Mouse (Mus musculus): ENCODE results near the gene Smg9. TPM values are rescaled to one million over a fixed set of nuclear protein-coding genes. Genes with fewer than 3 reads are reported as not detected.

Gene Smg9
- polyA plus RNA-seq, 1 experiment from 2014 or later: 30.2 TPM

DNA sequence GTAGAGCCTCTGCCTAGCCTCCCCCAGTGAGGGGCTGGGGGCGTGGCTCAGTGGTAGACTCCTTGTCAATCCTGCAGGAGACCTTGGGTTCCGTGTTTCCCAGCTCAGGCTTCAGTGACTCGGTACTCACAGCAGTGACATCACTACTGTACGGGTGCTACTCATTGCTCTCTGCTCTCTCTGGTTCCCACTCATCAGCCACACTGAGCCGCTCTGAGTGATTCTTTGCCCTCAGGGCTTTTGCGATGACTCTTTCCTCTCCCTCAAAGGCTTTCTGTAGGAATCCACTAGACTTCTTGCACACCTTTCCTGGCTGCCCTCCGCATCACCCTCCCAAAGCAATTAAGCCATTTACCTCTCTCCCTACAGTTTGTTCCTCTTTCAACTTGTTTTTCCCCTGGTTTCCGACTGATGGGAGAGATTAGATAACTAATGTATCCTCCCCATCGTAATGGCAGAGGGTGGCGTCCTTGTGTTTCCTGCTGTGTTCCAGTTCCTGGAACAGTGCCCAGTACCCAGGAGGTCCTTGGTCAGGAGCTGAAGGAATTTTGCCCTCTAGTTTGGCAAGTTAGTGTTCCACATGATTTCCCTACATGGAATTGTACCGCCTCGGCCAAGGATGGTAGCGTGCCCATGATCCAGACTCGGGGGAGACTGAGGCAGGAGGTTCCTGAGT lies 62.1 kb downstream of the Smg9 start:
- H3K4me1 ChIP-seq (replicated peaks; ENCODE audit: control insufficient read depth, insufficient read depth, low read length): peaks cover 10% of the 10 kb centered on the region
- ATAC-seq (replicated peaks; ENCODE audit: low FRiP score) (no peak), DNase-seq (ENCODE audit: low spot score) (no peak)
- no peak overlapping the region for H3K9ac ChIP-seq (ENCODE audit: low read depth, low read length)
- H3K36me3 ChIP-seq (ENCODE audit: control insufficient read depth, insufficient read depth, low read length): no peaks in the 10 kb centered on the region
- no peak overlapping the region for H3K27ac ChIP-seq (ENCODE audit: low read depth, low read length)
- H3K9me3 ChIP-seq (ENCODE audit: control insufficient read depth, low read length): no peaks in the 10 kb centered on the region
- H3K27me3 ChIP-seq (replicated peaks; ENCODE audit: control insufficient read depth, insufficient read depth, low read length): peaks cover 2% of the 10 kb centered on the region
- H3K4me3 ChIP-seq (ENCODE audit: low read depth, low read length): no peak overlapping the region
- 34% methylated on average over 14 of the region's 14 CpGs for WGBS
- H3K4me2 ChIP-seq: no peak overlapping the region

DNA sequence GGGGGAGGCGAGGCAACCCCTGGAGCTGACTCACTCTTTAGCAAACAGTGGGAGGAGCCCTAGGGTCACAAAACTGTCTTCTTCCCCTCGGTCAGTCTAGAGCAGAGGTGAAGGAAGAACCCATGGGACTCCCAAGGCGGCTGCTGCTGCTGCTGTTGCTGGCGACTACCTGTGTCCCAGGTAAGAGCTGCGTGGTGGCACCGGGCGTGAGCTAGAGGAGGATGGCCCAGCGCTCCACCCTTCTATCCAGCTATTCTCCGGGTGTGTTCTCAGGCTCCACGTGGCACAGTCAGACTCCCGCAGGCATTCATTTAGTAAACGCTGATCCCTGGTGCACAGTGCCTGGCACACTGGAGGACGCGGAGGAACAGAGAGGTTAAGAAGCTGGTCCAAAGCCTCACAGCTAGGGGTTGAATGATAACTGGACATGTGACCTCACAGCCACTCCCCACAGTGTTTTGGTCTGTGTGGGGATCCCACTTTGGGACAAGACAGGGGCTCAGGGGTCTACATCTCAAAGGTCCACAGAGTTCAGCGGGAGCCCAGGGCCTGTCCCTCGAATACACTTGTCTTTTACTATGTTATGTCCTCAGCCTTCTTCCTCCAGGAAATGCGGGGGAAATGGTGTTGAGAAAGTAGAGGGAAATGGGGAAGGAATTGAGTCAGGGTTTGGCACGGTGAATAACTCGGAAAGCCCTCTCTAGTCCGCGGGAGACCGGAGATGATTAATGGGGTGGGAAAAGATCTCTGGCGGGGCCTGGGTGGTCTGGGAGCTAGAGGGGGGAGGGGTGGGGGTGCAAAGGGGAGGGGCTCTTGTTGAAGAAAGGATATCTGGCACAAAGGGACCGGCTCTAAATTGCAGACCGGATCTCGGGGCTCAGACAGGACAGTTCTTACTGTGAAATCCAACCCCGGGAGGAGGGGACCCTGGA lies 63.2 kb downstream of the Smg9 start, which contains the start of gene Plaur:
Gene Plaur (plus strand): TSS at position 97 of the 932 bp plus-strand sequence.
- peak; percentile 56 for DNase-seq (ENCODE audit: low spot score)
- H3K27ac ChIP-seq (ENCODE audit: low read depth, low read length): peak within 1 kb of the TSS; percentile 41; the same call in 1 of the 2 replicates
- H3K4me2 ChIP-seq: peak within 1 kb of the TSS; percentile 68

DNA sequence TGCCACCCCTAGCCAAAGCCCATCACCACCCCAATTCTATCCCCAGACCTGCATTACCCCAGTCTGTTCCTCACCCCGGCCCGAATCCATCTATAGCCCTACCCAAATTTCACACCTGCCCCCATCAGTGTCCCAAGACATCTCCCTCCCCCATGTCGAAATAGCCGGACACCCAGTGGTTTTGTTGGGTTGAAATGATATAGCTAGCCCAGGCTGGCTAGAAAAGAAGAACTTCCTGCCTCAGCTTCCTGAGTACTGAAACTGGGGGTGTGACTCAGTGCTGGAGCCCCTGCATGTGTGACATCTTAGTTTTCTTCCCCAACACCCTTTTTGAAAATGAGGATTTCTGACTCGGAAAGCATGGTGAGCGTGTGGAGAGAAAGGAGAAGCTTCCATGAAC lies 67.4 kb downstream of the Smg9 start:
- no peak overlapping the region for H3K4me3 ChIP-seq (ENCODE audit: low read depth, low read length)
- no peak overlapping the region for H3K9ac ChIP-seq (ENCODE audit: low read depth, low read length)
- no peaks in the 10 kb centered on the region for H3K27me3 ChIP-seq (replicated peaks; ENCODE audit: control insufficient read depth, insufficient read depth, low read length)
- DNase-seq (ENCODE audit: low spot score): no peak
- 56% methylated on average over 6 of the region's 6 CpGs for WGBS
- H3K4me1 ChIP-seq (replicated peaks; ENCODE audit: control insufficient read depth, insufficient read depth, low read length): peaks cover 6% of the 10 kb centered on the region; the same call in 1 of the 2 replicates
- no peak overlapping the region for H3K4me2 ChIP-seq
- ATAC-seq (replicated peaks; ENCODE audit: low FRiP score): no peak
- H3K36me3 ChIP-seq (ENCODE audit: control insufficient read depth, insufficient read depth, low read length): peaks cover 2% of the 10 kb centered on the region
- H3K27ac ChIP-seq (ENCODE audit: low read depth, low read length): no peak overlapping the region
- no peaks in the 10 kb centered on the region for H3K9me3 ChIP-seq (ENCODE audit: control insufficient read depth, low read length)

More for the DNA sequence above, 63.2 kb downstream of the Smg9 start, which contains the start of gene Plaur:
- peak; percentile 63 for ATAC-seq (replicated peaks; ENCODE audit: low FRiP score)
- Histone ChIP-seq H3K27me3 (replicated peaks; ENCODE audit: control insufficient read depth, insufficient read depth, low read length) (peaks cover 2% of the 10 kb centered on the region), H3K9me3 (ENCODE audit: control insufficient read depth, low read length) (no peaks in the 10 kb centered on the region), H3K4me1 (replicated peaks; ENCODE audit: control insufficient read depth, insufficient read depth, low read length) (peaks cover 10% of the 10 kb centered on the region), H3K4me3 (ENCODE audit: low read depth, low read length) (peak within 1 kb of the TSS; percentile 46), H3K36me3 (ENCODE audit: control insufficient read depth, insufficient read depth, low read length) (no peaks in the 10 kb centered on the region), H3K9ac (ENCODE audit: low read depth, low read length) (peak within 1 kb of the TSS; percentile 42)
- WGBS: 2% methylated on average over 27 of the region's 27 CpGs

DNA sequence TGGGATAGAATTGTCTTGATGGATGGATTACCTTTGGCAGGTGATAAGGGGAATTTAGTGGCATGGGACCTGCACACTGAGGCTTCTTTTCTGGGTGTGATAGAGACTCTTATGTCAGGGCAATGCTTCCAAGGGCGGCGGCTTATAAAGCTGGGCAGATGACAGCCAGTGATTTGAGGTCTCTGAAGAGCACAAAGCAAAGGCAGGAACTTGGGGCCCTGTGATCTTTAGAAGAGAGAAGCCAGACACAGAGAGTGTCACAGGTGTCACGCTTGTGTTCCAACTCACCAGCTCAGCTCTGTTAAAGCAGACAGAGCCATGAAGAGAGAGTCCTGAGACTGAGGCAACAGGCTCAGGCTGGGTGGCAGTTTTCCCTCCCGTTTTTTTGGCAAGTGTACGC lies 68.5 kb downstream of the Smg9 start:
- Histone ChIP-seq H3K4me1 (replicated peaks; ENCODE audit: control insufficient read depth, insufficient read depth, low read length) (peaks cover under 1% of the 10 kb centered on the region; the same call in 1 of the 2 replicates), H3K4me2 (no peak overlapping the region), H3K27me3 (replicated peaks; ENCODE audit: control insufficient read depth, insufficient read depth, low read length) (no peaks in the 10 kb centered on the region), H3K9ac (ENCODE audit: low read depth, low read length) (no peak overlapping the region), H3K9me3 (ENCODE audit: control insufficient read depth, low read length) (no peaks in the 10 kb centered on the region), H3K27ac (ENCODE audit: low read depth, low read length) (no peak overlapping the region), H3K36me3 (ENCODE audit: control insufficient read depth, insufficient read depth, low read length) (peaks cover 2% of the 10 kb centered on the region), H3K4me3 (ENCODE audit: low read depth, low read length) (no peak overlapping the region)
- ATAC-seq (replicated peaks; ENCODE audit: low FRiP score) (no peak), DNase-seq (ENCODE audit: low spot score) (no peak)
- WGBS: 78% methylated on average over 5 of the region's 5 CpGs

DNA sequence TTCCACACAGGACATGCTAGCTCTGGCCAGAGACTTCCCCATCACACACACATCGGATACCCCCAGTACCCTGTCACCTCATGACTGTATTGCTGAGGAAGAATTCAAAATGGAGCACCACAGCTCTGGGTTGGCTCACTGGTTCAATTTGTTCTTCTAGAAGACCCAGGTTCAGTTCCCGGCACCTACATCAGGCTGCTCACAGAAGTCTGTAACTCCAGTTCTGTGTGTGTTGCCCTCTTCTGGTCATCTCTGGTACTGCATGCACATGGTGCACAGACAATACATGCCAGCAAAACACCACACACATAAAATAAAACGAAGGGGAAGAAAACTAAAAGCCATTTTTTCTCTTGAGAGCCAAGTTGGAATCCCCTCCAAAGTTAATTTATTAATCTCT lies 69.7 kb downstream of the Smg9 start:
- no peak for DNase-seq (ENCODE audit: low spot score)

DNA sequence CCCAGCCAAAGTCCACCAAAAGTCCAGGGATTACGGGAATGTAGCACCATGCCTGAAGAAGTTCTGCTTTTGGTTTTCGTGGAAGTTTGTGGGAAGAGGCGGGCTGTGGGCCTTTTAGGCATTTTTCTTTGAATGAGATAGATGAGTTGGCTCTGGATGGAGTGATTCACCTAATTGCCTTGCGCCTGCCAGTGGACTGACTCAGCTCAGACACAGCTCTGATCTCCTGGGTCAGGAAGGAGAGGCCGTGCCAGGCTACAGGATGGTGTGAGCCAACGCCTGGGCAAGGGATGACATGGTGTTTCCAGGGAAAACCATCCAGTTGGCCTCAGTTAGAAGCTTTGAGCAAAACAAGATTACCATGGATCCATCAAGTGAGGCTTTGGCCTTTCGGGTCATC lies 70.9 kb downstream of the Smg9 start:
- no peak overlapping the region for H3K4me2 ChIP-seq
- H3K4me3 ChIP-seq (ENCODE audit: low read depth, low read length): no peak overlapping the region
- DNase-seq (ENCODE audit: low spot score) (no peak), ATAC-seq (replicated peaks; ENCODE audit: low FRiP score) (no peak)
- peaks cover 2% of the 10 kb centered on the region for H3K36me3 ChIP-seq (ENCODE audit: control insufficient read depth, insufficient read depth, low read length)
- H3K4me1 ChIP-seq (replicated peaks; ENCODE audit: control insufficient read depth, insufficient read depth, low read length): no peaks in the 10 kb centered on the region
- H3K27me3 ChIP-seq (replicated peaks; ENCODE audit: control insufficient read depth, insufficient read depth, low read length): no peaks in the 10 kb centered on the region
- no peaks in the 10 kb centered on the region for H3K9me3 ChIP-seq (ENCODE audit: control insufficient read depth, low read length)
- no peak overlapping the region for H3K9ac ChIP-seq (ENCODE audit: low read depth, low read length)
- no peak overlapping the region for H3K27ac ChIP-seq (ENCODE audit: low read depth, low read length)
- 90% methylated on average over 7 of the region's 7 CpGs for WGBS

More for the DNA sequence above, 69.7 kb downstream of the Smg9 start:
- Histone ChIP-seq H3K4me3 (ENCODE audit: low read depth, low read length) (no peak overlapping the region), H3K27ac (ENCODE audit: low read depth, low read length) (no peak overlapping the region), H3K27me3 (replicated peaks; ENCODE audit: control insufficient read depth, insufficient read depth, low read length) (no peaks in the 10 kb centered on the region), H3K4me1 (replicated peaks; ENCODE audit: control insufficient read depth, insufficient read depth, low read length) (no peaks in the 10 kb centered on the region), H3K36me3 (ENCODE audit: control insufficient read depth, insufficient read depth, low read length) (peaks cover 2% of the 10 kb centered on the region), H3K4me2 (no peak overlapping the region), H3K9ac (ENCODE audit: low read depth, low read length) (no peak overlapping the region), H3K9me3 (ENCODE audit: control insufficient read depth, low read length) (no peaks in the 10 kb centered on the region)
- 82% methylated on average over 3 of the region's 3 CpGs for WGBS
- no peak for ATAC-seq (replicated peaks; ENCODE audit: low FRiP score)

Other genes starting within 250 kb of the Smg9 start
- 2.4 and 2.9 TPM in 2 replicates for gene Zfp114, start 224.6 kb upstream of the Smg9 start, polyA plus RNA-seq (2014; fragmentation: Nextera tagmentation; extraction: Ambion mirVana)
- 5.8 and 6.3 TPM in 2 replicates for gene Zfp111, start 188.2 kb upstream of the Smg9 start, polyA plus RNA-seq (2014; fragmentation: Nextera tagmentation; extraction: Ambion mirVana)
- gene Zfp109, start 162.1 kb upstream of the Smg9 start, polyA plus RNA-seq (2014; fragmentation: Nextera tagmentation; extraction: Ambion mirVana): 3.6 and 4.8 TPM in 2 replicates
- gene Zfp108, start 144.8 kb upstream of the Smg9 start, polyA plus RNA-seq (2014; fragmentation: Nextera tagmentation; extraction: Ambion mirVana): 1.3 and 1.4 TPM in 2 replicates
- 3.5 and 3.8 TPM in 2 replicates for gene Zfp93, start 129.2 kb upstream of the Smg9 start, polyA plus RNA-seq (2014; fragmentation: Nextera tagmentation; extraction: Ambion mirVana)
- 10.8 and 13.2 TPM in 2 replicates for gene Zfp61, start 98.4 kb upstream of the Smg9 start, polyA plus RNA-seq (2014; fragmentation: Nextera tagmentation; extraction: Ambion mirVana)
- 5.6 and 5.8 TPM in 2 replicates for gene Zfp94, start 83.0 kb upstream of the Smg9 start, polyA plus RNA-seq (2014; fragmentation: Nextera tagmentation; extraction: Ambion mirVana)
- 0.22 TPM in 1 of 2 replicates, not detected in the other for gene Tescl, start 65.7 kb upstream of the Smg9 start, polyA plus RNA-seq (2014; fragmentation: Nextera tagmentation; extraction: Ambion mirVana)
- gene Lypd5, start 50.4 kb upstream of the Smg9 start, polyA plus RNA-seq (2014; fragmentation: Nextera tagmentation; extraction: Ambion mirVana): not detected in 2 replicates
- 119 and 123 TPM in 2 replicates for gene Kcnn4, start 29.4 kb upstream of the Smg9 start, polyA plus RNA-seq (2014; fragmentation: Nextera tagmentation; extraction: Ambion mirVana)
- gene Irgc1, start 52.7 kb downstream of the Smg9 start, polyA plus RNA-seq (2014; fragmentation: Nextera tagmentation; extraction: Ambion mirVana): not detected in 2 replicates
- gene Plaur, start 62.9 kb downstream of the Smg9 start, polyA plus RNA-seq (2014; fragmentation: Nextera tagmentation; extraction: Ambion mirVana): 5.6 and 5.7 TPM in 2 replicates
- gene Cadm4, start 82.4 kb downstream of the Smg9 start, polyA plus RNA-seq (2014; fragmentation: Nextera tagmentation; extraction: Ambion mirVana): 0.25 and 0.27 TPM in 2 replicates
- 20.3 and 23.0 TPM in 2 replicates for gene Zfp428, start 107.4 kb downstream of the Smg9 start, polyA plus RNA-seq (2014; fragmentation: Nextera tagmentation; extraction: Ambion mirVana)
- 0.34 TPM in 1 of 2 replicates, not detected in the other for gene AC161166.1, start 112.8 kb downstream of the Smg9 start, polyA plus RNA-seq (2014; fragmentation: Nextera tagmentation; extraction: Ambion mirVana)
- gene Irgq, start 131.1 kb downstream of the Smg9 start, polyA plus RNA-seq (2014; fragmentation: Nextera tagmentation; extraction: Ambion mirVana): 3.5 and 4.1 TPM in 2 replicates
- not detected in 2 replicates for gene Pinlyp, start 146.5 kb downstream of the Smg9 start, polyA plus RNA-seq (2014; fragmentation: Nextera tagmentation; extraction: Ambion mirVana)
- 91.0 and 102 TPM in 2 replicates for gene Xrcc1, start 146.7 kb downstream of the Smg9 start, polyA plus RNA-seq (2014; fragmentation: Nextera tagmentation; extraction: Ambion mirVana)
- gene Ethe1, start 187.9 kb downstream of the Smg9 start, polyA plus RNA-seq (2014; fragmentation: Nextera tagmentation; extraction: Ambion mirVana): 20.7 and 21.9 TPM in 2 replicates
- 0.65 and 0.82 TPM in 2 replicates for gene Zfp575, start 188.0 kb downstream of the Smg9 start, polyA plus RNA-seq (2014; fragmentation: Nextera tagmentation; extraction: Ambion mirVana)
- gene Phldb3, start 211.1 kb downstream of the Smg9 start, polyA plus RNA-seq (2014; fragmentation: Nextera tagmentation; extraction: Ambion mirVana): 0.13 and 0.14 TPM in 2 replicates
- gene Lypd3, start 236.9 kb downstream of the Smg9 start, polyA plus RNA-seq (2014; fragmentation: Nextera tagmentation; extraction: Ambion mirVana): 0.10 TPM in 1 of 2 replicates, not detected in the other